Mouse (Mus musculus) spleen, adult 2 months (tissue): ENCODE results near the gene Fnip2.

Experiments
- CTCF ChIP-seq: fragments of 200-500 bp; IDR thresholded peaks from 2 replicates; pipeline ENCODE4 v1.5.1; 2011; ENCODE audit warnings: mild to moderate bottlenecking, inconsistent platforms; ENCODE audit not compliant: insufficient read depth, insufficient read length, insufficient replicate concordance; ENCODE audit errors: extremely low read depth
- POLR2A ChIP-seq: fragments of 200-500 bp; IDR thresholded peaks from 2 replicates; pipeline ENCODE4 v1.6.1; 2011; ENCODE audit warnings: low read depth, low read length, inconsistent platforms

DNA sequence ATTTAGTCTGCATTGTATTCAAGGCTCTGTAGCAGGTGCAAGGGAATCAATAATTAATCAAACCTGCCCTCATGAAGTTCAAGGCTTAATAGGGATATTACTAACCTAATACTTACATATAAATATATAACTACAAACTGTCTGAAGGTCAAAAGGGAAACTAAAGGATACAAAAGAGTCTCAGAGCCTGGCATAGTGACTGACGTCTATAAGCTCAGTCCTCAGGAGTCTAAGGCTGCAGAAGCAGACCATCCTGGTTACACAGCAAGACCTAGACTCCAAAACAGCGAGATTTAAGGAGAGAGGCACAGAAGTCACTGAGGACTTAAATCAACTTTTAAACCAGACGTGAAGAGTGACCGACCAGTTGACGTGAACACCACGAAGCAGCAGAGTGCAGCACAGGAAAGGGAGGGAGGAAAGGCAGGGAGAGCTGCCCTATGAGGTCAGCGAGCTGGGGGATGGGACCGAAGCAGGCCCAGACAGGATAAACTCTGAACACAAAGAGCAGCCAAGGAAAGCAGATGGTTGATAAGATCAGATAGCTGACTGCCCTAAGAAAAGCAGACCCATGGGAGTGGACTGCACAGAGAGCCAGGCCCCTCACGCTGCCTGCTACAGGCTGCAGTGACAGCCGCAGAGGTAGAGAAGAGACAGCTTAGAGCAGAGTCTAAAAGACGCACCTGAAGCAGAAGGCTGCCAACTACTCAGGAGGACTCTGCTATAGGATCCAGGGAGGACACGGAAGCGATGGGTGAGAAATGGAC, 48.7 kb downstream of the Fnip2 start:
- TF ChIP-seq POLR2A (no peak), CTCF (no peak)
